Mouse (Mus musculus) B cell, adult (primary cell): ENCODE data around the gene Hamp2. TPM values are rescaled to one million over a fixed set of nuclear protein-coding genes. Genes with fewer than 3 reads are reported as not detected.

ENCODE experiments used
- total RNA-seq: library from RNA; stranded (reverse); gene quantifications from 4 replicates; pipeline ENCODE4 v1.2.4, GENCODE M21; 2023; ENCODE audit not compliant: inconsistent age

The Hamp2 gene
- total RNA-seq = not detected in 4 replicates

DNA sequence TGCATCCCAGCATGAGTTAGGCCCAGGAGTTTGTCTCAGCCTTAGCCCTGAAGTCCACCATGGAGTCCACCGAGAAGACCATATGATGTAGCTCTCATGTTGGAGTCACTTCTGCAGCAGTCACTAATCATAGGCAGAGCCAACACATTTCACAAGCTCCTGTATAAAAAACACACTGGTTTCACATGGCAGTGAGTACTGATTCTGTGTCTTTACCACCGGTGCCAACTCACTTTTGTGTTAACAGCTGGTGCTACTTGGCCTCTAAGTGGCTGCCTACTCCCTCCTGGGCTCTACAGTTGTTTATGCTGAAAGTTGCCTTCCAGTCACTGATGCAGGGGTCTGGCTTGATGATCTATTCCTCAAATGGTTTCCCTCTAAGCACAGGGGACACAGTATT, at the start of gene Hamp2:
Hamp2 (minus strand) TSS at position 101 of the 400 bp plus-strand sequence.

DNA sequence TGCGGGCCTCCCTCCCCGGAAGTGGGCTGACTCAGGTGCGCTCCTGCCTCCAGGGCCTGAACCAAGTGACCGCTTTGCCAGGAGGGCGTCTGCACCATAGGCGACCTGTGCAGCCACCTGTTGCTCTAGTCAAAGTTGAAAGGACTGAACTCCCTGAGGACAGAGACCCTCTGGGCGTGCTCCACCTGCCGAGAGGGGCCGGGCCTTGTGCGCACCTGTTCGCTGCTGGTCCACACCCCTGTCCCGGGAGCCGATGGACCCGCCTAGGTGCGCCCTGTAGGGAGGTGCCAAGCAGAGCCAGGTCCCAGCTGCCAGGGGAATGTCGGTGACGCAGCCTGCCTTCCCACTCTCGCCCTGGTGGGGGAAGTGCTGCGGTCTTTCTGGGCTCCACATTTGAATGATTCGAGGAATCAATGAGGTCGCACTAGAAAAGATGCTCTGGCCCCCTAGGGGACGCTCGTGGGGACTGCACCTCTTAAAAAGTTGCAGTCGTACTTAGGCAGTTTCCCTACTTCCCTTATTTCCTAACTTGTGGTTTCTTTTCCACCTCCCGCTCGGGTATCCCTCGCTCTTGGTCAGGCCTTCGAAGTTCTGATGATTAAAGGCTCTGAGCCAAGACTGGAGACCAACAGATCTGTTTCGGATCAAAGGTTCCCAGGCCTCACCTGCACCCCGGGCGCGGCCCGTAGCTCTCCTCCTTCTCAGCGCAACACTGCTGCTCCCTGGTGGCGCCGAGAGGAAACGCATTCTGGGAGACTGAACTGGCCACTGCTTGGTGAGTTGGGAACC, 49.2 kb upstream of the Hamp2 start, which contains the start of gene Fam187b:
Fam187b (plus strand) TSS at position 290 of the 789 bp plus-strand sequence.

DNA sequence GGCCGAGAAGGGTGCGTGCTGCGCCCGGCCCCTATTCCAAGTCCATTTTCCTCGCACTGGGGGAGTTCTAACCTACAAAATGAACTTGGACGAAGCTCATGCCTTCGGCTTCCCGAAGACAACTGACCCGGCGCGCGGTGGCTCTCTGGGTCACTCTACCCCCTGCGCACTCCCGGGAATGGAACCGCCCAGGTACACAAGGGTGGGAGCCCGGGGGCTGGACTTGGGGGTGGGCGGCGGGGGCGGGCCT, 48.7 kb upstream of the Hamp2 start, which contains the start of gene Lsr:
Lsr (minus strand) TSS at position 214 of the 250 bp plus-strand sequence.

DNA sequence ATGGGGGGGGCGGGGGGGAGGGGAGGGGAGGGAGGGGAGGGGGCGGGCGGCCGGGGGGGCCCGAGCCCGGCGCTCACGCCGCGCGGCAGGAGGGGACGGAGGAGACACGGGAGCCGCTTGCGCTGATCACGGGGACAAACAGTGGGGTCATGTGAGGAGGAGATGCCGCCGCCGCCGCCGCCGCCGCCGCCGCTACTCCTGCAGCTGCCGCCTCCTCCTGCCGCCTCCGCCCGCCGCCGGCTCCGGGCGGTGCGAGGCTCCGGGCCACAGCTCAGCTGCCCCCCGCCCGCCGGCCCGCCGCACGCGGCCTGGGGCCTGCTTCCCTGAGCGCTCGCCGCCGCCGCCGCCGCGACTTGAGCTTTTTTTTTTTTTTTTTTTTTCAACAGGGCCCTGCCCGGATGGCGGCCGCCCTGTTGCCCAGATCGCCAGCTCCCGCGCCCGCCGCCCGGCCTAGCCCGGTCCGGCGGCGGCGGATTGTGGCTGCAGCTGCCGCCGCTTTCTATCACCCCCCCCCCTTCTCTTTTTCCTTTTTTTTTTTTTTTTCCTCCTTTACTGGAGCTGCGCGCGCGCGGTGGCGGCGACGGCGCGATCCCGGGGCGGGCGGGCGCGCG, 32.4 kb upstream of the Hamp2 start, which contains the start of gene Usf2:
Usf2 (minus strand) TSS at position 48 of the 611 bp plus-strand sequence.

DNA sequence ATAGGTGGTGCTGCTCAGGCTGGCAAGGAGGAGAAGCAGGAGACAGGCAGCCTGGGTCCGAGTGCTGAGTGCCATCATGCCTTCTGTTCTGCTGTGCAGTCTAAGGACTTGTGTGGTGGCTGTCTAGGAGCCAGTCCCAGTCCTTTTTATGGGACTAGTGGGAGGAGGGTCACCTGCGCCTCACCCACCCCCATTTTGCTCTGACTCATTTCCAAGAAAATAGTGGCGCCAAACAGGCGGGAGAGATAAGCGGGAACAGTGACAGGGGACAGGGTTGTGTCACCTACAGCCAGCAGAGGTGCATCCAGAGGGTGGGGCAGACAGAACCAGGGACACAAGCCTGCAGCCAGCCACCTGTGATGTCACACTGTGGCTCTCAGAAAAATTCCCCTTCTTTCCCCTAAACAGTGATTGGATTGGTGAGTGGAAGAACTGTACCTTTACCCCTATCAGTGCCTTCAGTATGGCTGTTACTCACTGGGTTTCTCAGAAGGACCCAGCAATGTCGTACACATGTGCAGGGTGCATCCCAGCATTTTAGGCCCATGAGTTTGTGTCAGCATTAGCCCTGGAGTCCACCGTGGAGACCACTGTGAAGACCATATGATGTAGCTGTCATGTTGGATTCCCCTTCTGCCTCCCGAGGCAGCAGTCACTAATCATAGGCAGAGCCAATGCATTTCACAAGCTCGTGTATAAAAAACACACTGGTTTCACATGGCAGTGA, 19.6 kb upstream of the Hamp2 start, which contains the start of gene Hamp:
Hamp (minus strand) TSS at position 124 of the 727 bp plus-strand sequence.

DNA sequence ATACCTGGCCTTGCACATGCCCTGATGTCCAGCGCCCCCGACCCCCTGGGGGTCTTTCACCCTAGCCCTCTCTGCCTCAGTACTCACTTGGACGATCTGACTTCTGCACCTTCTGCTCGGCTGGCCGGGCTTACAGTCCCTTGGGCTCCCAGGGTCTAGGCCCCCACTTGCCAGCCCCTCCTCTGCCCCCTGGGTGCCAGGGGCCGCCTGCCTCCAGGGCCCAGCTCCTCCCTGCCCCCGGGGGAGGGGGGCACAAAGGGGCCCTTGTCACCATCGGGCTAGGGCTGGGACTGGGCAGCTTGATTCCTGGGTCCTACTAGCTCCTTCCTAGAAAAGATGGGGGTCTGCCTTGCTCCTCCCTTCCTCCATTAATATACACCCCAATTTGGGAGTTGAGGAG, 9.7 kb downstream of the Hamp2 start, which contains the start of gene Mag:
Mag (minus strand) TSS at position 142 of the 400 bp plus-strand sequence.

DNA sequence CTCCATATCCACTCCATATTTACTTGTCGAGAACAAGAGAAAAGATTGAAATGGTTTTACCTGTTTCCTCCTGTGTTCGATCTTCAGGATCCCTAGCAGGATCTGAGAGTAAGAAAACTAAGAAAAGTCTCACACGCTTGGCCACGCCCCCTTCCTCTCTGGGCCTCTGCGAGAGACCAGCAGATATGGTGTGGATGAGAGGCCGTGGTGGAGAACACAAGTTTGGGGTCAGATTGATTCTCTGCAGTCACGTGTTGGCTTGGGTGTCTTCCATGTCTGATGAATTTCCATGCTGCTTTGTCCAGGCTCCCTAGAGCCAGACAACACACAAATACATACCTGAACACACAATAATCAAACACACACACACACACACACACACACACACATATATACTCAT, 44.3 kb downstream of the Hamp2 start, which contains the start of gene Cd22:
Cd22 (minus strand) TSS at position 167 of the 400 bp plus-strand sequence.

Other genes starting within 250 kb of the Hamp2 start
- gene 2200002J24Rik, start 225.8 kb downstream of the Hamp2 start, total RNA-seq = not detected in 4 replicates
- gene Atp4a, start 212.5 kb downstream of the Hamp2 start, total RNA-seq = 0.30 to 1.6 TPM (median 0.54 TPM) in 4 replicates
- 43.1 to 54.2 TPM (median 51.1 TPM) in 4 replicates for gene Tmem147, start 195.1 kb downstream of the Hamp2 start, total RNA-seq
- not detected in 4 replicates for gene Gapdhs, start 181.0 kb downstream of the Hamp2 start, total RNA-seq
- gene Sbsn, start 173.2 kb downstream of the Hamp2 start, total RNA-seq = 2.7 to 5.7 TPM (median 2.9 TPM) in 4 replicates
- gene Dmkn, start 160.9 kb downstream of the Hamp2 start, total RNA-seq = not detected in 4 replicates
- not detected in 4 replicates for gene Krtdap, start 136.8 kb downstream of the Hamp2 start, total RNA-seq
- 11.4 to 15.1 TPM (median 13.7 TPM) in 4 replicates for gene Ffar2, start 100.9 kb downstream of the Hamp2 start, total RNA-seq
- 0.84 to 1.7 TPM (median 1.0 TPM) in 4 replicates for gene Ffar3, start 68.5 kb downstream of the Hamp2 start, total RNA-seq
- 21.3 to 27.3 TPM (median 25.8 TPM) in 4 replicates for gene Ffar1, start 63.1 kb downstream of the Hamp2 start, total RNA-seq
- gene Cd22, start 44.3 kb downstream of the Hamp2 start, total RNA-seq = 1,045 to 1,202 TPM (median 1,120 TPM) in 4 replicates
- 0.21 to 0.26 TPM in 2 of 4 replicates, not detected in the others for gene Mag, start 9.8 kb downstream of the Hamp2 start, total RNA-seq
- gene Hamp, start 19.4 kb upstream of the Hamp2 start, total RNA-seq = not detected in 4 replicates
- 124 to 171 TPM (median 156 TPM) in 4 replicates for gene Usf2, start 32.1 kb upstream of the Hamp2 start, total RNA-seq
- gene Lsr, start 48.8 kb upstream of the Hamp2 start, total RNA-seq = 1.6 to 2.2 TPM (median 1.9 TPM) in 4 replicates
- gene Fam187b, start 49.1 kb upstream of the Hamp2 start, total RNA-seq = 0.35 TPM in 1 of 4 replicates, not detected in the others
- 102 to 124 TPM (median 116 TPM) in 4 replicates for gene Fxyd5, start 117.8 kb upstream of the Hamp2 start, total RNA-seq
- not detected in 4 replicates for gene Fxyd7, start 126.8 kb upstream of the Hamp2 start, total RNA-seq
- not detected in 4 replicates for gene Fxyd1, start 132.5 kb upstream of the Hamp2 start, total RNA-seq
- not detected in 4 replicates for gene Lgi4, start 134.7 kb upstream of the Hamp2 start, total RNA-seq
- not detected in 4 replicates for gene Fxyd3, start 152.0 kb upstream of the Hamp2 start, total RNA-seq
- gene Hpn, start 190.6 kb upstream of the Hamp2 start, total RNA-seq = 0.51 to 2.1 TPM in 2 of 4 replicates, not detected in the others
- gene Scn1b, start 202.3 kb upstream of the Hamp2 start, total RNA-seq = 0.58 to 1.4 TPM (median 0.89 TPM) in 4 replicates
- gene Gramd1a, start 231.2 kb upstream of the Hamp2 start, total RNA-seq = 241 to 263 TPM (median 254 TPM) in 4 replicates